Mouse (Mus musculus): Measurements from ENCODE around the gene Taf1a. TPM values are rescaled to one million over a fixed set of nuclear protein-coding genes. Genes with fewer than 3 reads are reported as not detected.
A peak's percentile ranks its signal among the peaks of the same experiment; 100 is the strongest.

The Taf1a gene
- polyA plus RNA-seq, 1 experiment from 2014 or later = 14.8 TPM

DNA sequence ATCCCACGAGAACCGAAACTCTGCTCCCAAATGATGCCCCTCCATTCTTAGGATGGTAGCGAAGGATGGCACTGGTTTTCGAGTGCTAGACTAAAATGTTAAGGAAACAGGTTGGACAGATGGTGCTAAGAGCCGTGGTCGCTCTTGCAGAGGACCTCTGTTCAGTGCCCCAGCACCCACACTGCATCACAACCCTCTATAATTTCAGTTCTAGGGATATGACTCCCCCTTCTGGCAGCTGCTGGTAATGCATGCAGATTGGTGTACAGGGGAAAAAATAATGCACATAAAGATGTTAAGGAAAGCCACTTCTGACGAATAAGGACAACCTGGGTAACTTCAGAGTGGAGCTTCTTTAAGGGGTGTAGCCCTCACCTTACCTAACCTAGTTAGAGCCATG, 35.3 kb downstream of the Taf1a start:
- H3K36me3 ChIP-seq (ENCODE audit: control insufficient read depth, insufficient read depth, low read length) = no peaks in the 10 kb centered on the region

DNA sequence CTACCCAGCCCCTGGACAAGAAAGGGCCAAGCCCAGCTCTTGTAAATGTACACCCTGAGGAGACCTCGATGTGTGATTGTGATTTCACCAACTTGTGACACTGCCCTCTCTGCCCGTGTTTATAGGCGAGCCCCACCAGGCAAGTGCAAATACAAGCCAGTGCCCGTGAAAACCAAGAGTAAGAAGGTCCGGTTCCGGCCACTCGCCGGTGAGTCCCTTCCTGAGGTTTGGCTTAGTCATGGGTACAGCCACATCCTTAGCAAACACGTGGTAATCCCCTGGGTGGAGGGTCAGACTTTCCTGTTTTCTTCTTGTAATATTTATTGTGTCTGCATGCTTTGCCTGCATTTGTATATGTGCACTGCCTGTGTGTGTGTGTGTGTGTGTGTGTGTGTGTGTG, 46.1 kb downstream of the Taf1a start:
- no peak overlapping the region for H3K4me3 ChIP-seq (ENCODE audit: low read depth, low read length)
- ATAC-seq (replicated peaks; ENCODE audit: insufficient number of reproducible peaks, low FRiP score, low TSS enrichment) = no peak
- 85% methylated on average over 9 of the region's 9 CpGs for WGBS (ENCODE audit: insufficient replicate concordance)
- no peaks in the 10 kb centered on the region for H3K9me3 ChIP-seq (replicated peaks; ENCODE audit: control insufficient read depth, low read length)
- no peaks in the 10 kb centered on the region for H3K27me3 ChIP-seq (ENCODE audit: control insufficient read depth, insufficient read depth, low read length)
- no peak overlapping the region for H3K9ac ChIP-seq (ENCODE audit: low read depth, low read length)
- H3K27ac ChIP-seq (ENCODE audit: low read depth, low read length) = no peak overlapping the region
- H3K4me2 ChIP-seq = no peak overlapping the region
- no peaks in the 10 kb centered on the region for H3K4me1 ChIP-seq (ENCODE audit: control insufficient read depth, insufficient read depth, low read length)
- no peaks in the 10 kb centered on the region for H3K36me3 ChIP-seq (ENCODE audit: control insufficient read depth, insufficient read depth, low read length)

More for the DNA sequence above, 35.3 kb downstream of the Taf1a start:
- no peaks in the 10 kb centered on the region for H3K4me1 ChIP-seq (ENCODE audit: control insufficient read depth, insufficient read depth, low read length)
- H3K9me3 ChIP-seq (replicated peaks; ENCODE audit: control insufficient read depth, low read length) = no peaks in the 10 kb centered on the region
- H3K27me3 ChIP-seq (ENCODE audit: control insufficient read depth, insufficient read depth, low read length) = no peaks in the 10 kb centered on the region
- 93% methylated on average over 7 of the region's 7 CpGs for WGBS (ENCODE audit: insufficient replicate concordance)
- no peak overlapping the region for H3K27ac ChIP-seq (ENCODE audit: low read depth, low read length)
- no peak overlapping the region for H3K4me2 ChIP-seq
- no peak for ATAC-seq (replicated peaks; ENCODE audit: insufficient number of reproducible peaks, low FRiP score, low TSS enrichment)
- H3K9ac ChIP-seq (ENCODE audit: low read depth, low read length) = no peak overlapping the region
- no peak overlapping the region for H3K4me3 ChIP-seq (ENCODE audit: low read depth, low read length)

DNA sequence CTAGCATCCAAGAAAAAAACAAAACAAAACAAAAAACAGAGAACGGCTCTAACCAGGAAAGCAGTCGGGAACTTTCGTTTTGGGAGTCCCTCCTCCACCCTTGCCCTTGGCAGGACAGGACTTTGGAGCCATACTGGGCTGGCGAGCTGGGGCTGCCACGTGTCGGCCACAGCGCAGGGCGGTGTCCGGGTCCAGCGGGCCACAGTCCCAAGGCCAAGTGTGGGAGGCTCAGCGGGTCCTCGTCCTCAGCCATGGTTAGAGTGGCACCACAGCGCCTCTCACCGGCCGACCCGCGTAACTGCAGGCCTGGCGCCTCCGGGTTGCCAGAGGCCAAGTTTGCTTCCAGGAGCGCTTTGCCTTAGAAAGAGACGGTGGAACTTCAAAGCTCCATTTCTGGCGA, 50.3 kb downstream of the Taf1a start:
- no peaks in the 10 kb centered on the region for H3K27me3 ChIP-seq (ENCODE audit: control insufficient read depth, insufficient read depth, low read length)
- H3K36me3 ChIP-seq (ENCODE audit: control insufficient read depth, insufficient read depth, low read length) = no peaks in the 10 kb centered on the region
- H3K4me1 ChIP-seq (ENCODE audit: control insufficient read depth, insufficient read depth, low read length) = no peaks in the 10 kb centered on the region
- H3K9ac ChIP-seq (ENCODE audit: low read depth, low read length) = peak overlapping the region; percentile 47; the same call in 1 of the 2 replicates
- peak overlapping the region; percentile 53 for H3K4me2 ChIP-seq
- no peak overlapping the region for H3K27ac ChIP-seq (ENCODE audit: low read depth, low read length)
- no peaks in the 10 kb centered on the region for H3K9me3 ChIP-seq (replicated peaks; ENCODE audit: control insufficient read depth, low read length)
- no peak for ATAC-seq (replicated peaks; ENCODE audit: insufficient number of reproducible peaks, low FRiP score, low TSS enrichment)
- peak overlapping the region; percentile 28; the same call in 1 of the 2 replicates for H3K4me3 ChIP-seq (ENCODE audit: low read depth, low read length)
- WGBS (ENCODE audit: insufficient replicate concordance) = 25% methylated on average over 22 of the region's 22 CpGs

DNA sequence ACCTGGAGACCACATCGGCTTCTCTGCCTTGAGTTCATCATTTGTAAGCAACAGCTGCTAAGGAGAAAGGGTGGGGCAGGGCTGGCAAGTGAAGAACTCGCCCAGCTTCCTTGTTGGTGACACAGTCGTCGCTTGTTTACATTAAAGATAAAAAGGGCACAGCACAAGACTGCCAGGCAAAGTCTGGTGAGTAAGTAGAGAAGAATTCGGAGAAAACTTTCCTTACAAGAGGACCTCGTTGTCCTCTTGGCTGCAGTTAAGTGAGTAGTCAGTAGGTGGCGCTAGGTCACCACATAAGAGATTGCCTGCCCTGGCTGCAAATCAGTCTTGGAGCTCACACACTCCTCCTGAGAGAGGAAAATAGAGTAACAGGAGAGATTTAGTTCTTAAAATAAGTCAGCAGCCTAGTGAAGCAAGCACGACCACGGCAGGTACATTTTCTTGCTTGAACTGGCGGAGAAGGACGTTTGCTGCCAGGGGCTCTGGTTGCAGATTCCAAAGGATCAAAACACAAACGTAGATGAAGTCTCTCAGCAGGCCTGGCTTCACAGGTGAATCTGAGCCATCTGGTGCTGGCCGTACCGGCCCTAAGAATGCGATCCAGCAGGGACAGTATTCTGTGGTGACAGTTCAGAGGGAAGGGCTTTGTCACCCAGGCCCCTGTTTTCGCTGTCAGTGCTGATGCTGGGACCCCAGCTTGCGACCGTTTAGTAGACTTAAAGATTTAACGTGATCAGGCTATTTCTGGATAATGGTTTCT, 53.4 kb downstream of the Taf1a start:
- no peaks in the 10 kb centered on the region for H3K9me3 ChIP-seq (replicated peaks; ENCODE audit: control insufficient read depth, low read length)
- no peaks in the 10 kb centered on the region for H3K36me3 ChIP-seq (ENCODE audit: control insufficient read depth, insufficient read depth, low read length)
- H3K27ac ChIP-seq (ENCODE audit: low read depth, low read length) = no peak overlapping the region
- no peak for ATAC-seq (replicated peaks; ENCODE audit: insufficient number of reproducible peaks, low FRiP score, low TSS enrichment)
- H3K4me2 ChIP-seq = peak overlapping the region; percentile 34
- H3K27me3 ChIP-seq (ENCODE audit: control insufficient read depth, insufficient read depth, low read length) = no peaks in the 10 kb centered on the region
- H3K4me1 ChIP-seq (ENCODE audit: control insufficient read depth, insufficient read depth, low read length) = no peaks in the 10 kb centered on the region
- 21% methylated on average over 19 of the region's 19 CpGs for WGBS (ENCODE audit: insufficient replicate concordance)
- H3K4me3 ChIP-seq (ENCODE audit: low read depth, low read length) = no peak overlapping the region
- no peak overlapping the region for H3K9ac ChIP-seq (ENCODE audit: low read depth, low read length)

DNA sequence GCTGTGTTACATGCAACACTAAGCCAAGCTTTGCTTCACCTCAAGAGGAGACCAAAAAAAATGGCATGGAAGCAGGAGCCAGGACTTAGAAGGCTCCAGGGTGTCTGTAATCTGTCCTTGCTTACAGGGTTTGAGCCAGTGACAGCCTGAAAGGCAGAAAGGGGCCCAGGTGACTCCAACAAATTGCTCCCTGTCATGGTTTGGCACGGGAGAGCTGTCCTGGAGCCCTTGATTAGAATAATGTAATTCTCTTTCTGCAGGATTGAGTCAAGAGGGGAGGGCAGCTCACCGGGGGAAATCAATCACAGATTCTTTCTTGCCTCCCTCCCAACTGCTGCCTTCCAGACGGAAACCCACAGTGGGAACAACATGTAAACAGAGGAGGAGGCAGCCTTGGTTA, 64.3 kb downstream of the Taf1a start:
- Histone ChIP-seq H3K9me3 (replicated peaks; ENCODE audit: control insufficient read depth, low read length) (peaks cover 3% of the 10 kb centered on the region), H3K27ac (ENCODE audit: low read depth, low read length) (no peak overlapping the region), H3K9ac (ENCODE audit: low read depth, low read length) (no peak overlapping the region), H3K4me3 (ENCODE audit: low read depth, low read length) (no peak overlapping the region), H3K36me3 (ENCODE audit: control insufficient read depth, insufficient read depth, low read length) (no peaks in the 10 kb centered on the region), H3K4me1 (ENCODE audit: control insufficient read depth, insufficient read depth, low read length) (peaks cover 8% of the 10 kb centered on the region), H3K27me3 (ENCODE audit: control insufficient read depth, insufficient read depth, low read length) (no peaks in the 10 kb centered on the region), H3K4me2 (no peak overlapping the region)
- ATAC-seq (replicated peaks; ENCODE audit: insufficient number of reproducible peaks, low FRiP score, low TSS enrichment) = no peak
- 41% methylated on average over 3 of the region's 3 CpGs for WGBS (ENCODE audit: insufficient replicate concordance)

Other genes starting within 250 kb of the Taf1a start
- 11.8 and 12.6 TPM in 2 replicates for gene Disp1, start 167.5 kb upstream of the Taf1a start, polyA plus RNA-seq (2014; fragmentation: Nextera tagmentation; extraction: Ambion mirVana)
- gene Aida, start 92.4 kb upstream of the Taf1a start, polyA plus RNA-seq (2014; fragmentation: Nextera tagmentation; extraction: Ambion mirVana) = 16.0 and 21.7 TPM in 2 replicates
- gene Brox, start 91.7 kb upstream of the Taf1a start, polyA plus RNA-seq (2014; fragmentation: Nextera tagmentation; extraction: Ambion mirVana) = 43.1 and 45.3 TPM in 2 replicates
- gene Mia3, start 19.4 kb upstream of the Taf1a start, polyA plus RNA-seq (2014; fragmentation: Nextera tagmentation; extraction: Ambion mirVana) = 72.7 and 78.4 TPM in 2 replicates
- gene Hhipl2, start 29.2 kb downstream of the Taf1a start, polyA plus RNA-seq (2014; fragmentation: Nextera tagmentation; extraction: Ambion mirVana) = 0.27 and 0.42 TPM in 2 replicates

All from heart, embryonic 11.5 days (tissue).